Mouse (Mus musculus) spleen, postnatal 10 days (tissue): ENCODE results near the gene Wbp1l.

Source experiments
- DNase-seq, 2 experiments: peaks; one replicate each; pipeline ENCODE4 v3.0.0; 2021 to 2022; ENCODE audit warnings: low spot score in 2 of 2

Wbp1l gene

GRCm38 (mm10) chr19:46629807-46630206 is 30.9 kb downstream of the Wbp1l start:
- no peak for DNase-seq

GRCm38 (mm10) chr19:46631637-46632036 is 32.8 kb downstream of the Wbp1l start:
- DNase-seq, result no peak

- DNase-seq, result no peak
Measured at GRCm38 (mm10) chr19:46635766-46636165, 36.9 kb downstream of the Wbp1l start.

GRCm38 (mm10) chr19:46637598-46637997 is 38.7 kb downstream of the Wbp1l start:
- DNase-seq, result no peak

GRCm38 (mm10) chr19:46639053-46639452 is 40.2 kb downstream of the Wbp1l start:
- no peak for DNase-seq

GRCm38 (mm10) chr19:46639496-46639895 is 40.6 kb downstream of the Wbp1l start:
- no peak for DNase-seq

GRCm38 (mm10) chr19:46640780-46641179 is 41.9 kb downstream of the Wbp1l start:
- no peak for DNase-seq

- DNase-seq, result peak in 1 of 2 experiments; percentile 31
Measured at GRCm38 (mm10) chr19:46641420-46642085, 42.7 kb downstream of the Wbp1l start.

GRCm38 (mm10) chr19:46642136-46642753 is 43.4 kb downstream of the Wbp1l start:
- no peak for DNase-seq

GRCm38 (mm10) chr19:46643236-46643635 is 44.4 kb downstream of the Wbp1l start:
- no peak for DNase-seq

GRCm38 (mm10) chr19:46644343-46644792 is 45.5 kb downstream of the Wbp1l start:
- no peak for DNase-seq

GRCm38 (mm10) chr19:46644793-46645602 is 46.1 kb downstream of the Wbp1l start:
- no peak for DNase-seq

GRCm38 (mm10) chr19:46646041-46646481 is 47.2 kb downstream of the Wbp1l start:
- DNase-seq, result no peak

- no peak for DNase-seq
Measured at GRCm38 (mm10) chr19:46647254-46647653, 48.4 kb downstream of the Wbp1l start.

GRCm38 (mm10) chr19:46647850-46648249 is 49.0 kb downstream of the Wbp1l start:
- DNase-seq, result no peak

- DNase-seq, result no peak
Measured at GRCm38 (mm10) chr19:46648565-46648964, 49.7 kb downstream of the Wbp1l start.

GRCm38 (mm10) chr19:46653188-46653587 is 54.3 kb downstream of the Wbp1l start:
- DNase-seq, result no peak

GRCm38 (mm10) chr19:46653616-46654235 is 54.8 kb downstream of the Wbp1l start:
- DNase-seq, result no peak

GRCm38 (mm10) chr19:46655626-46656025 is 56.7 kb downstream of the Wbp1l start:
- DNase-seq, result no peak

- DNase-seq, result no peak
Measured at GRCm38 (mm10) chr19:46656151-46656840, 57.4 kb downstream of the Wbp1l start.

- peak in 1 of 2 experiments; percentile 67 for DNase-seq
Measured at GRCm38 (mm10) chr19:46657339-46658020, 58.6 kb downstream of the Wbp1l start.
